Mouse (Mus musculus): Measurements from ENCODE around the gene Ajm1.
A peak's percentile ranks its signal among the peaks of the same experiment; 100 is the strongest.
"Not testable (repeated sequence)": the region's sequence is repeated elsewhere in the genome, so short reads cannot be mapped to it uniquely, and the experiment has no call there.

Gene Ajm1

GRCm38 (mm10) chr2:25566558-25566957 is 15.0 kb downstream of the Ajm1 start:
- DNase-seq (ENCODE audit: low spot score in 2 of 2): no peak

GRCm38 (mm10) chr2:25565741-25566140 is 15.8 kb downstream of the Ajm1 start:
- peak in 1 of 2 experiments; percentile 2 for DNase-seq (ENCODE audit: low spot score in 2 of 2)

GRCm38 (mm10) chr2:25561946-25562345 is 19.6 kb downstream of the Ajm1 start:
- DNase-seq (ENCODE audit: low spot score in 2 of 2): no peak

GRCm38 (mm10) chr2:25560551-25560950 is 21.0 kb downstream of the Ajm1 start:
- no peak for DNase-seq (ENCODE audit: low spot score in 2 of 2)

- DNase-seq (ENCODE audit: low spot score in 2 of 2): no peak
Observed at GRCm38 (mm10) chr2:25558774-25559173, 22.8 kb downstream of the Ajm1 start.

GRCm38 (mm10) chr2:25557964-25558360 is 23.6 kb downstream of the Ajm1 start:
- no peak for DNase-seq (ENCODE audit: low spot score in 2 of 2)

- peak; percentile 95 to 96 for DNase-seq (ENCODE audit: low spot score in 2 of 2)
Observed at GRCm38 (mm10) chr2:25557221-25557963, 24.2 kb downstream of the Ajm1 start, which contains the start of gene Edf1. Edf1 (plus strand) TSS chr2:25557847.

- DNase-seq (ENCODE audit: low spot score in 2 of 2): no peak
Observed at GRCm38 (mm10) chr2:25556296-25556695, 25.3 kb downstream of the Ajm1 start.

GRCm38 (mm10) chr2:25555479-25555878 is 26.1 kb downstream of the Ajm1 start:
- not testable (repeated sequence) for DNase-seq (ENCODE audit: low spot score in 2 of 2)

GRCm38 (mm10) chr2:25553171-25553786 is 28.3 kb downstream of the Ajm1 start:
- not testable (repeated sequence) for DNase-seq (ENCODE audit: low spot score in 2 of 2)

- peak; percentile 41 to 45 for DNase-seq (ENCODE audit: low spot score in 2 of 2)
Observed at GRCm38 (mm10) chr2:25551186-25551585, 30.4 kb downstream of the Ajm1 start.

GRCm38 (mm10) chr2:25549021-25549991 is 32.3 kb downstream of the Ajm1 start:
- no peak for DNase-seq (ENCODE audit: low spot score in 2 of 2)

- DNase-seq (ENCODE audit: low spot score in 2 of 2): peak; percentile 99 to 100
Observed at GRCm38 (mm10) chr2:25546811-25547491, 34.6 kb downstream of the Ajm1 start, which contains the start of gene Traf2. Traf2 (minus strand) TSS chr2:25546940.

GRCm38 (mm10) chr2:25545996-25546810 is 35.4 kb downstream of the Ajm1 start:
- DNase-seq (ENCODE audit: low spot score in 2 of 2): peak in 1 of 2 experiments; percentile 33

GRCm38 (mm10) chr2:25541644-25542367 is 39.8 kb downstream of the Ajm1 start:
- DNase-seq (ENCODE audit: low spot score in 2 of 2): no peak

- no peak for DNase-seq (ENCODE audit: low spot score in 2 of 2)
Observed at GRCm38 (mm10) chr2:25540541-25540948, 41.0 kb downstream of the Ajm1 start.

GRCm38 (mm10) chr2:25536531-25536930 is 45.0 kb downstream of the Ajm1 start:
- DNase-seq (ENCODE audit: low spot score in 2 of 2): no peak

- no peak for DNase-seq (ENCODE audit: low spot score in 2 of 2)
Observed at GRCm38 (mm10) chr2:25534866-25535182, 46.7 kb downstream of the Ajm1 start.

GRCm38 (mm10) chr2:25534178-25534865 is 47.2 kb downstream of the Ajm1 start:
- DNase-seq (ENCODE audit: low spot score in 2 of 2): peak in 1 of 2 experiments; percentile 35

All from right cerebral cortex, adult 2 months (tissue).